Mouse (Mus musculus) left cerebral cortex, adult 9 months (tissue): ENCODE data around the gene Serpinb9.
"Not testable (repeated sequence)": the region's sequence is repeated elsewhere in the genome, so short reads cannot be mapped to it uniquely, and the experiment has no call there.

Experiments used
- DNase-seq, 2 experiments: peaks; one replicate each; pipeline ENCODE4 v3.0.0; 2022; ENCODE audit warnings: low spot score in 2 of 2

The Serpinb9 gene

DNA sequence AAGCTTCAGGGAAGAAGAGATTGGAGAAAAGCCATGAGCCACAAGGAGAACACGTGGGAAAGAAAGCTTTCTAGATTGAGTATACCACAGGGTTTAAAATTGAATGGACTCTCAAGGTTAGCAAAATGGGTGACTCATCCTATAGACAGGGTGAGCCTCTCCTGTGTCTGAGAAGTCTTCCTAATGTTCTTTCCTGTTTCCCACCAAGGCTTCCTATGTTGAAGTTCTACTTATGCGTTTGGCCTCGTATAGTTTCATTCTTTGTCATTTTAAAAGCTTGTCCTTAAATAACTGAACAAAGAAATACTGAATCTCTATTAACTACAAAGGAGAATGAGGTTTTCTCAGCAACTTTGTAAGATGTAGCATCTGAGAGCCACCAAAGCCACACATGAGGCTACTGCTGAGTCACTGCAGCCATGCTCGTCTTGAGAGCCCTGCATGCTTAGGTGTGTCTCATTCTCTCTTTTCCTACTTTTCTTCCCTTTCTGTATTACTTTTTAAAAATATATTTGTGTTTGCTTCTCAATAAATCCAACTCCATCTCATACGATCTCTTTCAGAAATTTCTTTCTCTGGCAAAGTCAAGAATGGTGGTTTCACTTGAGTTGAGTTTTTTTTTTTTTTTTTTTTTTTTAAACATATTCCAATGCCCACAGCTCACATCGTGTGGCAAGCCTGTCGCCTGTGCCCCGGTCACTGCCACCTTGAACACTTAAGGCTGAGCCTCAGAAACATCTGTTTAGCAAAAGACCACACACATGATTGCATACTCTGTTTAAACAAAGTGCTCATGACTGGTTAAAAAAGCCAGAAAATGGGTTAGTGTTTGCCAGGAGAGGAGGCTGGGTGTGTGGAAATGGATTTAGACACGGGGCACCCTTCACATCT is 718 bp downstream of the Serpinb9 start:
- DNase-seq: no peak

DNA sequence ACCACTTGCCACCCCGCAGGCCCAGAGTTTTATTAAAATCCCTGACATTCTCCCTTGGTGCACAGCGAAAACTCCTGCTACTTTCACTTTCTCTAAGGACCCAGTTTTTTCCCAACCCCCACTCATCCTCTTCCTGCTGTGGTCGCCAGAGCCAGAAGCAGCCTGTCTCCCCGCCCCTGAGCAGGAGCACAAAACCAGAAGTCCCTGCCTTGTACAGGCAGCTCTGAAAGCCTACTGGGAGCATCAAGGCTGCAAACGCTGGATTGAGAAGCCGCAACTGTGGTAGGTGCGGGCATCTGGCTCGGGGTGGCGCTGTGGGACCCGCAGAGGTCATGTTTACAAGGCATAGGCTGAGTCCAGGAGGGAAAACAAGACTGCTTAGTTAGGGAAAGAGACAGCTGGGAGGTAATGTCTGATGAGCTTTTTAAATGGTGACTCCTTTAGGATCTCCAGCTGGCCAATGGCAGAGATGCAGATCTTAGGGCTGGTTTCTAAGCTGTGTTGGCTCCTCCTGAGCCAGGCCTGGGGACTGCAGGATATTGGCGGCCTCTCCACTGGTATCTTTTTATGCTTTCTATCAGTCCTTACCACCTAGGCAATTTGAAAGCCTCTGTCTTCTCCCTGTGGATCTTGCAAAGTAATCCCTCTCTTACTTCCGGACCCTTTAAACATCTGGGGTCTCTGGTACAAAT is 1.5 kb downstream of the Serpinb9 start:
- peak; percentile 51 to 90 for DNase-seq

DNA sequence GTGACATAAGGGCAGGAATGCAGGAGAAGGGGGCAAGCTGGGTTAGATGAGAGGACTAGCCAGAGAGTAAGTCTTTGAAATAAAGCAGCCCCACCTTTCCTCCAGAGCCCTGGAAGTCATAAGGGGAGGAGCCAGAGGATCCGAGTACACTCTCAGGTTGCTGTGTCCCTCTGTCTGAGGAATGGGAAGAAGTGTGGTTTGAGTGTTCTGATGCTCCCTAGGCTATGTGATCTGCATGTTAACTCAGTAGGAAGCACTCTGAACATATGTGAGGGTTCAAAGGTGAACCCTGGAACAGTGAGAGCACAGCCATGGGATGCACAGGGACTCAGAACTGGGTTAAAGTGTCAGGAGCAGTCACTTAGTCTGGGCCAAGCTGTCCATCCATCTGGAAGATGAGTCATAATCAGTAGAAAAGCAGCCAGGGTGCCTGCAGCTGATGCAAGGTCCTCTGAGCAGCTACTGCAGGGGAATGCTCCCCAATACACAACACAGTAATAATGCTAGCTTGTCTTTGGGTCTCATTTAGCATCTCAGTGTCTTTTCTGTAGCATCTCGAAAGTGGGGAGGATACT is 2.5 kb downstream of the Serpinb9 start:
- no peak for DNase-seq

DNA sequence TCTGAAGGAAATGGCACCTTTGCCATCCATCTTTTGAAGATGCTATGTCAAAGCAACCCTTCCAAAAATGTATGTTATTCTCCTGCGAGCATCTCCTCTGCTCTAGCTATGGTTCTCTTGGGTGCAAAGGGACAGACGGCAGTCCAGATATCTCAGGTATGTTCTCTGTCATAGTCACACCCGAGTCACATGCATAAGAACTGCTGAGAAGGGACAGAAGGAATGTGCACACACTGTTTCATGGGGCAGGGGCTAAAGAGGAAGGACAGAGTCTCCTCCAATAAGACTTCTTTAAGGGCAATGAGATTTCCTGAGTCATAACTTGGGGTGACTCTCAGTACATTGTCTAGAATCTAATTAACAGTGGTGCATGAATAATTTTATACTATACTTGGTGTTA is 3.5 kb downstream of the Serpinb9 start:
- DNase-seq: no peak

DNA sequence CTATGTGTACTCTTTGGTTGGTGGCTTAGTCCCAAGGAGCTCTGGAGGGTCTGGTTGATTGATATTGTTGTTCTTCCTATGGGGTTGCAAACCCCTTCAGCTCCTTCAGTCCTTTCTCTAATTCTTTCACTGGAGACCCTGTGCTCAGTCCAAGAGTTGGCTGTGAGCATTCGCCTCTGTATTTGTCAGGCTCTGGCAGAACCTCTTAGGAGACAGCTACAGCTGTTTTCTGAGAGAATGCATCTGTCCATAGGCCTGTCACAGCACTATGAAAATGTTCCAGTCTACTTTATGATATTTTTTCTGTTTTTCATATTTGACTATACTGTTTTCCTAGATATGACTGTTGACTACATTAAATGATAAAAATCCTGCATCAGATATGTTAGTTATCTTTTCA is 9.3 kb downstream of the Serpinb9 start:
- DNase-seq: no peak

DNA sequence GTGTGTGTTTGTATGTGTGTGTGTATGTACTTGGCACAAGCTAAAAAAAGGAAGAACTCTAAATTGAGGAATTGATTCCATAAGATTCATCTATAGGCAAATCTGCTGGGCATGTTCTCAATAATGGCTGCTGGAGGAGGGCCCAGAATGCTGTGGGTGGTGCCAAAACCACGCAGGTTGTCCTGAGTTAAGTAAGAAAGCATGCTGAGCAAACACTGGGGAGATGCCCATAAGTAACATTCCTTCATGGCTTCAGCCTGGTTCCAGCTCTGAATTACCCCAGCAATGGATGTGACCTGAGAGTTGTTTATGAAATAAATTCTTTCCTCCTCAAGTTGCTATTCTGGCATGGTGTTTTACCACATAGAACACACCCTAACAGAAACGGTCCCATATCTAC is 10.2 kb downstream of the Serpinb9 start:
- DNase-seq: no peak

DNA sequence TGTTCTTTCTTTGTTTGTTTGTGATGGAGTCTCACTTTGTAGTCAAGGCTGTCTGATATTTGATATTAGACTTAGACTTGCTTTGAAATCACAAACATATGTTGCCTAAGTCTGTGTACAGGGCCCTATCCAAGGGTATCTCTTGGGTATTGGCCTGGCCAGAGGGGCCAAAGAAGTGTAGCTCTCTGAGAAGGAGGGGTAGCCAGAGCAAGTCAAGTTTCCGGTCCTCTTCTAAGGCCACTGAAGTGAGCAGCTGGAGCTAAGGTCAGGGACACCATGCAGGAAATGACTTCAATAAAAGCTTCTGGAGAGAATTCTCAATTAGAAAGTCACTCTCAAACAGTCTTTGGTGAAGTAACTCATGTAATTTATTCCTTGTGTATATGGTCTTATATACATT is 19.3 kb downstream of the Serpinb9 start:
- DNase-seq: no peak

DNA sequence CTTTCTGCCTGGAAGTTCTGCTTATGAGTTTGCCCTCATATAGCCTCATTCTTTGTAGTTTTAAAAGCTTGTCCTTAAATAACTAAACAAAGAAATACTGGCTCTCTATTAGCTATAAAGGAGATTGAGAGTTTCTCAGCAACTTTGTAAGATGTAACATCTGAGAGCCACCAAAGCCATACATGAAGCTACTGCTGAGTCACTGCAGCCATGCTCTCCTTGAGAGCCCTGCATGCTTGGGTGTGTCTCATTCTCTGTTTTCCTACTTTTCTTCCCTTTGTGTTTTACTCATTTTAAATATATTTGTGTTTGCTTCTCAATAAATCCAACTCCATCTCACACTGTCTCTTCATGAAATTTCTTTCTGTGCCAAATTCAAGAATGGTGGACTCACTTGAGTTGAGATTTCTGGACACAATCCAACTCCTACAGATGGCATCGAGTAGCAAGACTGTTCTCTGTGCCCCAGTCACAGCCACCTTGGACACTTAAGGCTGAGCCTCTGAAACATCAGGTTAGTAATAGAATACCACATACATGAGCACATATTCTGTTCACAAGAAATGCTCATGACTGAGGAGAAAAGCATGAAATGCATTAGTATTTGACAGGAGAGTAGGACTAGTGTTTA is 23.5 kb downstream of the Serpinb9 start:
- no peak for DNase-seq

DNA sequence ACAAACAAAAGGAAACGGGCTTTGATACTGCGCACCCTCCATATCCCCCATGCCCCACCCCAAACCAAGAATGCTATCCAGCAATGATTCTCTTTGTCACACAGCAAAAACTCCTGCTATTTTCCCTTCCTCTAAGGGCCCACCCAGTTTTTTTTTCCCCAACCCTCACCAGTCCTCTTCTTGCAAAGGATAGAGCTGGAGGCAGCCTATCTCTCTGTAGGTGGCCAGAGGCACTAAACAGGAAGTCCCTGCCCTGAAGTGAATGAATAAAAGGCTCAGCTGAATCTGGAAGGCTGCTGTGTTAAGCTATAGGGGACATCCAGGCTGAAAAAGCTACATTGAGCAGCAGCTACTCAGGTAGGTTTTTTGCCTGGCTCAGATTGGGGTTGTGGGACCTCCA is 24.2 kb downstream of the Serpinb9 start, which contains the start of gene Serpinb9b:
TSS of gene Serpinb9b (plus strand) at position 173 of the 400 bp plus-strand sequence.
- DNase-seq: no peak

DNA sequence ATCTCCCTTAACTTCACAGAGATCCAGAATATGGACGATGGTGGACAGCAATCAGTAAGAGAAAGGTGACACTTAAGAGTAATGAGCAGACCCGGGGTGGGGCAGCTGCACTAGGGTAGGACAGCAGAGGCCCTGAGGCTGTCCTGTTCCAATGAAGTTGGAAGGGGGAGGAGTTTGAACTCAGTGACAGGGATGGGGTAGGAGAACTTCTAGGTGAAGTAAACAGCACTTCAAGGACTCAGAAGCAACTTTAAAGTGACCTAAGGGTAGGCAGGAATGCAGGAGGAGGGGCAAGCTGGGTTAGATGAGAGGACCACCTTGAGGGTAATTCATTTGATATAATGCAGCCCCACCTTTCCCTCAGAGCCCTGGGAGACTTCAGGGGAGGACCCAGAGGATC is 25.1 kb downstream of the Serpinb9 start:
- no peak for DNase-seq

DNA sequence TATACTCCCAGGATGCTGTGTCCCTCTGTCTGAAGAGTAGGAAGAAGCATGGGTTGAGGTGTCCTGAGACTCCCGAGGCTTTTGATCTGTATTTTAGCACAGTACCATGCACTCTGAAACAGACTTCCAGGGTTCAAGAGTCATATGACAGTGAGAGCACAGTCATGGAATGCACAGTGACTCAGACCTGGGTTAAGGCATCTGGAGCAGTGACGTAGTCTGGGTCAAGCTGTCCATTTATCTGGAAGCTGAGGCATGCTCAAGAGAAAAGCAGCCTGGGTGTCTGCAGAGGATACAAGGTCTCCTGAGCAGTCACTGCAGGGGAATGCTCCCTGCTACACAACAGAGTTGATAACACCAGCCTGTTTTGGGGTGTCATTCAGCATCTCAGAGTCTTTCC is 25.5 kb downstream of the Serpinb9 start:
- DNase-seq: no peak

DNA sequence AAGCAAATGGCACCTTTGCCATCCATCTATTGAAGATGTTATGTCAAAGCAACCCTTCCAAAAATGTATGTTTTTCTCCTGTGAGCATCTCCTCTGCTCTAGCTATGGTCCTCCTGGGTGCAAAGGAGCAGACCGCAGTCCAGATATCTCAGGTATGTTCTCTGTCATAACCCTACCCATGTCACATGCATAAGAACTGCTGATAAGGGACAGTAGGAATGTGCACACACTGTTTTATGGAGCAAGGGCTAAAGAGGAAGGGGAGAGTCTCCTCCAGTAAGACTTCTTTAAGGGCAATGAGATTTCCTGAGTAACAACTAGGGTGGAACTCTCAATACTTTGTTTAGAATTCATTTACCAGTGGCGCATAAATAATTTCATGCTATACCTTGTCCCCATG is 26.4 kb downstream of the Serpinb9 start:
- not testable (repeated sequence) for DNase-seq

DNA sequence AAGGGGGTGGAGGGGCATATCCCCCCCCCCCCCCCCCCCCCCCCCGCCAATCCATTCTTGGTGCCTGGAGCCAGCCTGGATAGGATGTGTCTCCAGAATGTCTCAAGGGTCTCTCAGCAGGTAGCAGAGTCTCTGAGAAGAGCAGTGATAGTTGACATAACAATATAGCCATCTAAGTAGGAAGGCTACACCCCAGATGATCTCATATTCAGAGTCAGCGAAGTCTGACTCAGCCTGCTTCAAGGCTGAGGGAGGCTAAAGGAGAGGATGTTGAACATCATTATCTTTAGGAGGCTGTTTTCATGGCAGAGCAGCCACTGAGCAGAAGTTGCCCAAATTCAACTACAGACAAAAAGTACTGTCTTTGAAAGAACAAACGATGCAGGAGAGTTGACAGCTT is 27.2 kb downstream of the Serpinb9 start:
- DNase-seq: no peak

DNA sequence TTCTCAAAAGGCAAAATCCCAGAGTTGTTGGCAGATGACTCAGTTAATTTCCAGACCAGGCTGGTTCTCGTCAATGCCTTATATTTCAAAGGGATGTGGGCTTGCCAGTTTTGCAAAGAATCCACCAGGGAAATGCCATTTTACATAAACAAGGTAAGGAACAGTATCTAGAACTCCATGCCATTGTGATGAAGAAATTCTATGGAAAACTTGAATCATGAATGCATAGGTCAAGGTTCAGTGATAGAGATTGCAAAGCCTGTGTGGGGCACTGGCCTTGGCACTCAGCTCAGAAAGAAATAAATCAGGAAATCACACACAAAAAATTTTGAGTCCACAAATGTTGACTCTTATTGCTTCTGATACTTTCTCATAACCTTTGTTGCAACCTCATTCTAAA is 32.5 kb downstream of the Serpinb9 start:
- no peak for DNase-seq

DNA sequence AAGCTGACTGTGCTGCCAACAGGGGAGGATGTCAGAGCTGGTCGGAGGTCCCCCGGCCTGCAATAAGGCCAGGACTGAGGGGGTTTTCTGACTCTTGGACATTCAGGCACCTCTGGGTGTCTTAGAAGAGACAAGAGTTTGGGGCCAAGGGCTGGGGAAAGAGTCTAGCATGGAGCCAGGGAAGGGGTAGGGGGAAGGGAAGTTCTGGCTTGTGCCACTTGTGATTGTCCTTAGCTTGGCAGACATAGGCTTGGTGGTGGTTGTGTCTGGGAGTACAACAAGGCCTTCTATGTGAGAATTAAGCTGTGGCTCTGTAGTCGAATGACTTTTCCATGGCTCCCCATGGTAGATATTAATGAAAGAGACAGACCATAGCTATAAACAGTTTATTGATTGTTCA is 40.5 kb downstream of the Serpinb9 start:
- DNase-seq: no peak

DNA sequence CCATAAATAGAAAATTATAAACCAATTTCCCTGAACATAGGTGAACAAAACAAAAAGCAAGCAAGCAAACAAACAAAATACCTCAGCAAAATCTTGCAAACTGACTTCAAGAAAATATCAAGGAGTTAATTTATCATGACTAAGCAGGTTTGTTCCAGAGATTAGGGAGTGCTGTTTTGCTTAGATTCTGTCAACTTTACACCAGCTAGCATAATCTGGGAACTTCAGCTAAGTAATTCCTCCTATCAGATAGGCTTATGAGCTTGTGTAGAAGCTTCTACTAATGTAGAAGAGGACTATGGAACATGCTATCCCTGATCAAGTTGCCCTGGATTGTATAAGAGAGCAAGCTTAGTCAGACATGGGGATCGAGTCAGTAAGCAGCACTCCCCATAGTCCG is 44.2 kb downstream of the Serpinb9 start:
- no peak for DNase-seq

DNA sequence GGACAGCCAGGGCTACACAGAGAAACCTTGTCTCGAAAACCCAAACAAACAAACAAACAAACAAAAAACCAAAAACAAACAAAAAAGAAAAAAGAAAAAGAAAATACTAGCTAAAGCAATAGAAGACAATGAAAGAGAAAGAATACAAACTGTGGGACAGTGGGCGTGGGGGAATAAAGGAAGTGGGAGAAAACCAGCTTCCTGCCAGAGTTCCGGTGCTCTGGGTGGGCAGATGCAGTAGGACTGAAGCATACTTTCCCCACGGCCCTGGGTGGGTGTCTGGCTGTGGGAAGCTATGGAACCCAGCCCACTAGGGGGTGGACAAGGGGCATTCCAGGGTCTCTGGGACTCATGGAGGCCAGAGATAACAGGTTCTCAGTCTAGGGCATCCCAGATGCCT is 45.1 kb downstream of the Serpinb9 start:
- no peak for DNase-seq

DNA sequence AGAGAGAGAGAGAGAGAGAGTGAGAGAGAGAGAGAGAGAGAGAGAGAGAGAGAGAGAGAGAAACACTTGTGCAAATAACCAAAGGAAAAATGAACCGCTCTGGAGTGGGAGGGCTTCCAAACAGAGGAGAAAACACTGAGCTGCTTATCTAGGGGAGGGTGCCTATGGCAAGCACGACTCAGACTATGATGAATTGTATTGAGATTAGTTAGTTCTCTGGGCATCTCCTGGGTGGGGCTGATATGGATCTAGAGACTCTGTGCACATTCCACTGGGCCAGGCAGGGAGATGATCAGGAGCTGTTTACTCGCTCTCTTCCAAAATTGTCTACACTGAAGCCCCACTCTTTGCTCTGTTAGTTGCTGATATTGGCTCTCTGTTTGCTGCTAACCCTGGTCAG is 48.6 kb downstream of the Serpinb9 start:
- DNase-seq: no peak

DNA sequence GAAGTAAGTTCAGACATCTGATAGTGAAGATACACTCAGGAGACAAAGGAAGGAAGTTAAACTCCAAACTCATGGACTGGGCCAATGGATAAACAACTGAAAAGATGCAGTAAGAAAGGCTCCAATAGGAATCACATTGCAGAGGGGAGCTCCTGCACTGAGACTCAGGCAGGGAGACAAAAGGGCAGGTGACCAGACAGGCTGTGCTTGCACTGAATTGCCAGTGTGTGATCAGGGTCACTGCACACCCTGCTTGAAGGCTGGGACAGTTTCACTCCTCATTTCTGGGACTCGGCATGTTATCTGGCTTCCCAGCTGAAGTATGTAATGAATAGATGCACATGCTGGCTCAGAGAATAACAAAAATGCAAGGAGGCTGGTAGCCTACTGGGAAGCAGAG is 60.0 kb downstream of the Serpinb9 start:
- no peak for DNase-seq
